Mouse (Mus musculus): ENCODE data around the gene Dpp6. TPM values are rescaled to one million over a fixed set of nuclear protein-coding genes. Genes with fewer than 3 reads are reported as not detected.

Dpp6 gene
- 0.17 and 0.21 TPM in 2 replicates for polyA plus RNA-seq (2015; fragmentation: Nextera tagmentation; extraction: Ambion mirVana)

DNA sequence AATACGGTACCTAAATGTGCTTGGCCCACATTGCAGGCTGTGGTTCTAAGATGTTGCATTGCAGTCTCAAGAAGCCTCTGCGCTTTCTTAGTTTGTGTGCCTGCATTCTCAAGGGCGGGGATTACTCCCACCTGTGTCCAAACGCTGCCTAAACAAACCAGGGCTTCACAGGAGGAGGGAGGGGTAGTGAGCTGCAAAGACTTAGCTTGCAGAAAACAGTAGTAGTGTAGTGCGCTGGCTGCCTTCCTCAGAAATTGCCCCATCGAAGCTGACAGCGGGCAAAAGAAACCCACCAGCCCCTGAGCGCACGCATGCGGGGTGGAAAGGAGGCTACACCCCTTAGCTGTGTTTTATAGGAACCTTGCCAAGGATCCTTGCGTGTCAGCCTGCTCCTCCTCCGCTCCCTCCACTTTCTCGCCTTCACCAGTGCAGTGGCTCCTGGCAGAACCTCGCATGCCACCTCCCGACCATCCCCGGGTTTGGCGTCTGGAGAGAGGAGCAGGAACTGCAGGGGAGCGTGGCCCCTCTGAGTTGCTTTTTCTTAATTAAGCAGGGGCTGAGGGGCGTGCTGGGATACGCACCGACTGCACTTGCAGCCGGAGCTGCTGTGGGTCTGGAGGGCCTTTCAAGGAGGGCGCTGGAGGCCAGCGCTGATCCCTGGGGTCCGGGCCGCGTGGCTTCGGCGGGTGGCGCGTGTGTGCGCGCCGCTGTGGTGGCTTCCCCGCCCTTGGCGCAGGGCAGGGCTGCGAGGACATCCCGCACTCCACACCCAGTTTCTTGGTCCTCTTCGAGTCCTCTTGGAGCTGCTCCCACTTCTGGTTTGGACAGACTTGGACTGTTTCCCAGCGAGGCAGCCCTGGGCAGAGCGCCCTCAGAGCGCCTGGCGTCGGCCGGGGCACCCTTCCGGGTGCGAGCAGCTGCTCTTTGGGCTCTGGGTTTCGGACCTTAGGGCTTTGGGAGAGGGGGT is at the start of gene Dpp6:
TSS of gene Dpp6 (plus strand) at position 229 of the 967 bp plus-strand sequence.
- Histone ChIP-seq H3K4me3 (ENCODE audit: low read depth, low read length) (no peak within 1 kb of the TSS), H3K27me3 (ENCODE audit: control insufficient read depth, insufficient read depth, low read depth, low read length) (peaks cover 5% of the 10 kb centered on the region; the same call in 1 of the 2 replicates), H3K9me3 (replicated peaks; ENCODE audit: control insufficient read depth, low read length) (no peaks in the 10 kb centered on the region), H3K36me3 (ENCODE audit: control insufficient read depth, insufficient read depth) (no peaks in the 10 kb centered on the region), H3K4me2 (ENCODE audit: low read depth, low read length) (no peak within 1 kb of the TSS), H3K4me1 (ENCODE audit: control insufficient read depth, low read depth, low read length) (no peaks in the 10 kb centered on the region), H3K9ac (ENCODE audit: low read depth, low read length) (no peak within 1 kb of the TSS), H3K27ac (ENCODE audit: low read length) (no peak within 1 kb of the TSS)
- whole genome bisulfite sequencing (ENCODE audit: insufficient replicate concordance), result 4% methylated on average over 48 of the region's 48 CpGs
- no peak for ATAC-seq (ENCODE audit: low read depth)

- no peaks in the 10 kb centered on the region; the same call in 1 of the 2 replicates for H3K9me3 ChIP-seq (replicated peaks; ENCODE audit: control insufficient read depth, low read length)
- no peak overlapping the region for H3K27ac ChIP-seq (ENCODE audit: low read length)
- H3K9ac ChIP-seq (ENCODE audit: low read depth, low read length), result no peak overlapping the region
- no peak overlapping the region for H3K4me2 ChIP-seq (ENCODE audit: low read depth, low read length)
- no peak for ATAC-seq (ENCODE audit: low read depth)
- no peaks in the 10 kb centered on the region for H3K27me3 ChIP-seq (ENCODE audit: control insufficient read depth, insufficient read depth, low read depth, low read length)
- no peaks in the 10 kb centered on the region for H3K4me1 ChIP-seq (ENCODE audit: control insufficient read depth, low read depth, low read length)
- no peaks in the 10 kb centered on the region for H3K36me3 ChIP-seq (ENCODE audit: control insufficient read depth, insufficient read depth)
- 43% methylated on average over 3 of the region's 3 CpGs for WGBS (ENCODE audit: insufficient replicate concordance)
- no peak overlapping the region for H3K4me3 ChIP-seq (ENCODE audit: low read depth, low read length)
Observed at GRCm38 (mm10) chr5:26783955-26784354, 33.0 kb upstream of the Dpp6 start.

GRCm38 (mm10) chr5:26795524-26795923 is 21.5 kb upstream of the Dpp6 start:
- H3K4me1 ChIP-seq (ENCODE audit: control insufficient read depth, low read depth, low read length), result no peaks in the 10 kb centered on the region
- H3K36me3 ChIP-seq (ENCODE audit: control insufficient read depth, insufficient read depth), result no peaks in the 10 kb centered on the region
- H3K27ac ChIP-seq (ENCODE audit: low read length), result no peak overlapping the region
- no peaks in the 10 kb centered on the region for H3K27me3 ChIP-seq (ENCODE audit: control insufficient read depth, insufficient read depth, low read depth, low read length)
- H3K9ac ChIP-seq (ENCODE audit: low read depth, low read length), result no peak overlapping the region
- H3K9me3 ChIP-seq (replicated peaks; ENCODE audit: control insufficient read depth, low read length), result no peaks in the 10 kb centered on the region
- ATAC-seq (ENCODE audit: low read depth), result no peak
- H3K4me2 ChIP-seq (ENCODE audit: low read depth, low read length), result no peak overlapping the region
- WGBS (ENCODE audit: insufficient replicate concordance), result 74% methylated on average over 2 of the region's 2 CpGs
- H3K4me3 ChIP-seq (ENCODE audit: low read depth, low read length), result no peak overlapping the region

DNA sequence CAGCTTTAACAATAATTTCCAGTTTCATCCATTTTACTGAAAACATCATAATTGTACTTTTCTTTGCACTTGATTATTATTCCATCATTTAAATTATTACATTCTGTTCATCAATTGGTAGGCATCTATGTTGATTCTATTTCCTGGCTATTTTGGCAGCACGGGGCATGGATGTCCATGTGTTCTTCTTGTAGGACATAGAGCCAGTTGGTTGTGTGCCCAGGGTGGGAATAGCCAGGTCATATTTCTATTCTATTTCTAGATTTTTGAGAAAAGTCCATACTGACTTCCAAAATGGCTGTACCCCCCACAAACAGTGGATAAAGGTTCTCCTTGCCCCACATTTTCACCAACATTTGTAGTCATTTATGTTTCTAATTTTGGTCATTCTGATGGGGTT is 19.0 kb downstream of the Dpp6 start:
- 69% methylated on average over 1 of the region's 1 CpGs for WGBS (ENCODE audit: insufficient replicate concordance)
- Histone ChIP-seq H3K9ac (ENCODE audit: low read depth, low read length) (no peak overlapping the region), H3K4me2 (ENCODE audit: low read depth, low read length) (no peak overlapping the region), H3K27ac (ENCODE audit: low read length) (no peak overlapping the region), H3K4me3 (ENCODE audit: low read depth, low read length) (no peak overlapping the region), H3K36me3 (ENCODE audit: control insufficient read depth, insufficient read depth) (no peaks in the 10 kb centered on the region), H3K9me3 (replicated peaks; ENCODE audit: control insufficient read depth, low read length) (no peaks in the 10 kb centered on the region), H3K4me1 (ENCODE audit: control insufficient read depth, low read depth, low read length) (no peaks in the 10 kb centered on the region), H3K27me3 (ENCODE audit: control insufficient read depth, insufficient read depth, low read depth, low read length) (no peaks in the 10 kb centered on the region)
- ATAC-seq (ENCODE audit: low read depth), result no peak

DNA sequence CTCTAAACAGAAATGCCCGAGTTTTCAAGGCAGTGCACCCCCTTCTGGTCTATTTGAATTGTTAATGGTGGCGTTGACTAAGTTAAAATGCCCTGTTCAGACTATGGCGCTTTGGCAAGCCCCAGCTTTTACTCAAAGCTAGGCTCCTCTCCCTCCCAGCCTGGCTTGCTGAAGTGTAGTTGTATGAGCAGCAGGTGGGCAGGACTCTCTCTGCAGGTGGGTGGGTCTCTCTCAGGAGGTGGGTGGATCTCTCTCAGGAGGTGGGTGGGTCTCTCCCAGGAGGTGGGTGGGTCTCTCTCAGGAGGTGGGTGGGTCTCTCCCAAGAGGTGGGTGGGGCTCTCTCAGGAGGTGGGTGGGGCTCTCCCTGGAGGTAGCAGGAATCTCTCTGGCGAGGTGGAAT is 24.1 kb downstream of the Dpp6 start:
- WGBS (ENCODE audit: insufficient replicate concordance), result 23% methylated on average over 4 of the region's 4 CpGs
- H3K4me1 ChIP-seq (ENCODE audit: control insufficient read depth, low read depth, low read length), result no peaks in the 10 kb centered on the region
- ATAC-seq (ENCODE audit: low read depth), result no peak
- H3K36me3 ChIP-seq (ENCODE audit: control insufficient read depth, insufficient read depth), result no peaks in the 10 kb centered on the region
- no peaks in the 10 kb centered on the region for H3K9me3 ChIP-seq (replicated peaks; ENCODE audit: control insufficient read depth, low read length)
- no peak overlapping the region for H3K9ac ChIP-seq (ENCODE audit: low read depth, low read length)
- H3K27me3 ChIP-seq (ENCODE audit: control insufficient read depth, insufficient read depth, low read depth, low read length), result no peaks in the 10 kb centered on the region
- H3K4me3 ChIP-seq (ENCODE audit: low read depth, low read length), result no peak overlapping the region
- H3K27ac ChIP-seq (ENCODE audit: low read length), result no peak overlapping the region
- H3K4me2 ChIP-seq (ENCODE audit: low read depth, low read length), result no peak overlapping the region

GRCm38 (mm10) chr5:26854746-26855145 is 37.7 kb downstream of the Dpp6 start:
- no peak overlapping the region for H3K9ac ChIP-seq (ENCODE audit: low read depth, low read length)
- no peak overlapping the region for H3K4me2 ChIP-seq (ENCODE audit: low read depth, low read length)
- no peak for ATAC-seq (ENCODE audit: low read depth)
- no peaks in the 10 kb centered on the region for H3K4me1 ChIP-seq (ENCODE audit: control insufficient read depth, low read depth, low read length)
- no peak overlapping the region for H3K27ac ChIP-seq (ENCODE audit: low read length)
- no peaks in the 10 kb centered on the region for H3K27me3 ChIP-seq (ENCODE audit: control insufficient read depth, insufficient read depth, low read depth, low read length)
- no peaks in the 10 kb centered on the region for H3K36me3 ChIP-seq (ENCODE audit: control insufficient read depth, insufficient read depth)
- H3K9me3 ChIP-seq (replicated peaks; ENCODE audit: control insufficient read depth, low read length), result no peaks in the 10 kb centered on the region
- 44% methylated on average over 4 of the region's 4 CpGs for WGBS (ENCODE audit: insufficient replicate concordance)
- no peak overlapping the region for H3K4me3 ChIP-seq (ENCODE audit: low read depth, low read length)

- H3K4me1 ChIP-seq (ENCODE audit: control insufficient read depth, low read depth, low read length), result no peaks in the 10 kb centered on the region
- H3K27ac ChIP-seq (ENCODE audit: low read length), result no peak overlapping the region
- ATAC-seq (ENCODE audit: low read depth), result no peak
- no peaks in the 10 kb centered on the region for H3K27me3 ChIP-seq (ENCODE audit: control insufficient read depth, insufficient read depth, low read depth, low read length)
- no peak overlapping the region for H3K4me2 ChIP-seq (ENCODE audit: low read depth, low read length)
- H3K4me3 ChIP-seq (ENCODE audit: low read depth, low read length), result no peak overlapping the region
- H3K36me3 ChIP-seq (ENCODE audit: control insufficient read depth, insufficient read depth), result no peaks in the 10 kb centered on the region
- H3K9ac ChIP-seq (ENCODE audit: low read depth, low read length), result no peak overlapping the region
- no peaks in the 10 kb centered on the region for H3K9me3 ChIP-seq (replicated peaks; ENCODE audit: control insufficient read depth, low read length)
Observed at GRCm38 (mm10) chr5:26875449-26875848, 58.4 kb downstream of the Dpp6 start.

DNA sequence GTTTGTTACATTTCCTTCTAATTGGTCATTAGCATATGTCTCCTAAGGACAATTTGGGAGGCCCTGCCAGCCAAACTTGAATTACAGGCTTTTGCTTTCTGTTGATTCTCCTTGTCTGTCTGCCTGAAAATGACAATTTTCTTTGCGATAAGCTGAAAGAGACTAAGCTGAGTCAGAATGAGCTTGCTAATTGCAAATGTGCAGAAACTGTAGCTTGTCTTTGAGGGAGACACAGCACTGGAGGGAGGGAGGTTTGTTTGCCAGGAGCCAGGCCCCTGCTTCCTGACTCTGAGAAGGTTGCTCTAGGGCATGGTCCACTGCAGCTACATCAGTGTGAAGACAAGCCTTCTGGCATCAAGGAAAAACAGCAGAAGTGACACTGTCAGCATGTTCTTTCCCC is 70.5 kb downstream of the Dpp6 start:
- no peaks in the 10 kb centered on the region for H3K36me3 ChIP-seq (ENCODE audit: control insufficient read depth, insufficient read depth)
- no peak overlapping the region for H3K27ac ChIP-seq (ENCODE audit: low read length)
- no peaks in the 10 kb centered on the region for H3K27me3 ChIP-seq (ENCODE audit: control insufficient read depth, insufficient read depth, low read depth, low read length)
- H3K9ac ChIP-seq (ENCODE audit: low read depth, low read length), result no peak overlapping the region
- no peak overlapping the region for H3K4me3 ChIP-seq (ENCODE audit: low read depth, low read length)
- no peaks in the 10 kb centered on the region for H3K9me3 ChIP-seq (replicated peaks; ENCODE audit: control insufficient read depth, low read length)
- no peak for ATAC-seq (ENCODE audit: low read depth)
- no peak overlapping the region for H3K4me2 ChIP-seq (ENCODE audit: low read depth, low read length)
- 79% methylated on average over 1 of the region's 1 CpGs for WGBS (ENCODE audit: insufficient replicate concordance)
- H3K4me1 ChIP-seq (ENCODE audit: control insufficient read depth, low read depth, low read length), result no peaks in the 10 kb centered on the region

GRCm38 (mm10) chr5:26888080-26888479 is 71.1 kb downstream of the Dpp6 start:
- H3K36me3 ChIP-seq (ENCODE audit: control insufficient read depth, insufficient read depth), result no peaks in the 10 kb centered on the region
- no peak overlapping the region for H3K4me3 ChIP-seq (ENCODE audit: low read depth, low read length)
- WGBS (ENCODE audit: insufficient replicate concordance), result 60% methylated on average over 4 of the region's 4 CpGs
- no peaks in the 10 kb centered on the region for H3K9me3 ChIP-seq (replicated peaks; ENCODE audit: control insufficient read depth, low read length)
- no peak overlapping the region for H3K9ac ChIP-seq (ENCODE audit: low read depth, low read length)
- no peak for ATAC-seq (ENCODE audit: low read depth)
- H3K27ac ChIP-seq (ENCODE audit: low read length), result no peak overlapping the region
- H3K4me2 ChIP-seq (ENCODE audit: low read depth, low read length), result no peak overlapping the region
- no peaks in the 10 kb centered on the region for H3K4me1 ChIP-seq (ENCODE audit: control insufficient read depth, low read depth, low read length)
- no peaks in the 10 kb centered on the region for H3K27me3 ChIP-seq (ENCODE audit: control insufficient read depth, insufficient read depth, low read depth, low read length)

Measured in liver, embryonic 16.5 days (tissue).